Mouse (Mus musculus) kidney, adult 18-20 months (tissue): ENCODE results near the gene Ccdc187.

Experiments used
- DNase-seq: peaks from one replicate; pipeline ENCODE4 v3.0.0; 2021

Ccdc187 gene

DNA sequence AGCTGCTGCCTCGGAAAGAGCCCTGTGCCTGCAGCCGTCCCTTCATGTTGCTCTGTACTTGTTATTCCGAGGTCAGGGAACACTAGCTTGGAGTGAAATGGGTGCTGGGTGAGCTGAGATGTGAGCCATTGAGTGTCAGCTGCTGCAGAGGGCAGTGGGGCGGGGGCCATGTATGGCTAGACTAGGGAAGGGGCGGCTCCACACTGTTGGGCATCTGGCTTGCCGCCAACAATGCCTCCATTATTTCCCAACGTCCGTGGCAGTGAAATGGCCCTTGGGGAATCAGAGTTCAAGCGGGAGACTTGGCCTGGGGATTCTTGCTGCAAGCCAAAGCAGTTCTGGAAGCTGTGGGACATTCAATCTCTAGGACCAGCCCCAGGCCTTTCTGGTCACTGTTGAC lies 86.8 kb downstream of the Ccdc187 start:
- DNase-seq = no peak

DNA sequence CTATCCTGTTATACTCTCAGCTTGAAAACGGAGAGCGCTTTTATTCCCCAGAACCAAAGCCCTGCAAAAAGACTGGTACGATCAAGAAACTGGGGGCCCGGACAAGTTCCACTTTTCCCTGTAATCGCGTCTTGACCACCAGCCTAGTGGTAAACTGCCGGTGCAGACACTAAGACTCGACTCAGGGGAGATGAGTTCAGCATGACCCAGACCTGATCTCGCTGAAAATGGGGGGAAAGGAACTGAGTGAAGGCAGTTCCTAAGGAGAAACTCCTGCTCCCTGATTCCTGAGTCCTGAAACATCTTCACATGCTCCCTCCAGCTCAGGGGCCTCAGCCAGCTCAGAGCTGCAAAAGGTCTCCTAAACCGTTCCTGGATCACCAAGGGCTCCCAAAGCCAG lies 88.6 kb downstream of the Ccdc187 start:
- no peak for DNase-seq

DNA sequence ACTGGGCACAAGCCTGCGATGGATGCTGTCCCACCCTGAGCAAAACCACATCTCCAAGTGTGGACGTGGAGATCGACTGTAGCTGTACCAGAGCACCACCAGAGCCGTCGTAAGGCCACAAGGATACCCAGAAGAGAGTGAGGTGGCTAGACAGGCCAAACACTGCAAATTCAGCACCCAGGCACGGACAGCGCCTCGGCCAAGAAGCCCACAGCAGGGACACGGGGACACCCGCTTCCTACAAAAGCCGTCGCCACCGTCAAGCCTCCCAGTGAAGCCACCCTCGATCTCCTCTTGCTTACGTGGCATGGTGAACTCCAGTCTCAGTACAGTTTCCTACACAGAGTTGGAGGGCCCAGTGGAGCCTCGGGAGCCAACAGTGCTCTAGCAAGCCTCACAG lies 89.2 kb downstream of the Ccdc187 start:
- DNase-seq = no peak

DNA sequence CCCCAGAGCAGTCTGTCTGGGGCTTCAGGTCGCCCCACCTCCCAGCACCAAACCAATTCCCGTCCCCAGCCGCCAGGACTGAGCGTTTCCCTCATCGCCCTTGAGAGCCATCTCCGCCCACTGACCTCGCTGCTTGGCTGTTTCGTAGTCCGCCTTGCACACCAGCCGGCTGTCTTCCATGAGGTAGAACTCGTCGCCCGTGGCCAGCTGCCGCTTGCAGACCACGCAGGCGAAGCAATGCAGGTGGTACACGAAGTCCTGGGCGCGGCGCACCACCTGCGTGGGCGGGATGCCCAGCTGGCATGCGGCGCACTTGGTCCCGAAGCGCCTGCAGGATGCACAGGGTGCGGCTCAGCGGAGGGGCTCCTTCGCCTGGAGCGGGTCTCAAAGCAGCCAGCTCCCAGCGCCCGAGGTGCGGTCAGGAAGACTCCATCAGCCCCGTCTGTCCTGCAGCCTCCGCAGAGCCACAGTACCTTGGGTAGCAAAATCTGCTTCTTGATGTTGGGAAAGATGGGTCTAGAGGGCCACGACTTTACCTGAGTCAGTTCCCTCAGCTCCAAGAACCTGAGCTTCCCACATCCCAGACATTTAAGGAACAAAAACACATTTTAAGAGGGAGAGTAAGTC lies 91.4 kb downstream of the Ccdc187 start:
- DNase-seq = no peak

DNA sequence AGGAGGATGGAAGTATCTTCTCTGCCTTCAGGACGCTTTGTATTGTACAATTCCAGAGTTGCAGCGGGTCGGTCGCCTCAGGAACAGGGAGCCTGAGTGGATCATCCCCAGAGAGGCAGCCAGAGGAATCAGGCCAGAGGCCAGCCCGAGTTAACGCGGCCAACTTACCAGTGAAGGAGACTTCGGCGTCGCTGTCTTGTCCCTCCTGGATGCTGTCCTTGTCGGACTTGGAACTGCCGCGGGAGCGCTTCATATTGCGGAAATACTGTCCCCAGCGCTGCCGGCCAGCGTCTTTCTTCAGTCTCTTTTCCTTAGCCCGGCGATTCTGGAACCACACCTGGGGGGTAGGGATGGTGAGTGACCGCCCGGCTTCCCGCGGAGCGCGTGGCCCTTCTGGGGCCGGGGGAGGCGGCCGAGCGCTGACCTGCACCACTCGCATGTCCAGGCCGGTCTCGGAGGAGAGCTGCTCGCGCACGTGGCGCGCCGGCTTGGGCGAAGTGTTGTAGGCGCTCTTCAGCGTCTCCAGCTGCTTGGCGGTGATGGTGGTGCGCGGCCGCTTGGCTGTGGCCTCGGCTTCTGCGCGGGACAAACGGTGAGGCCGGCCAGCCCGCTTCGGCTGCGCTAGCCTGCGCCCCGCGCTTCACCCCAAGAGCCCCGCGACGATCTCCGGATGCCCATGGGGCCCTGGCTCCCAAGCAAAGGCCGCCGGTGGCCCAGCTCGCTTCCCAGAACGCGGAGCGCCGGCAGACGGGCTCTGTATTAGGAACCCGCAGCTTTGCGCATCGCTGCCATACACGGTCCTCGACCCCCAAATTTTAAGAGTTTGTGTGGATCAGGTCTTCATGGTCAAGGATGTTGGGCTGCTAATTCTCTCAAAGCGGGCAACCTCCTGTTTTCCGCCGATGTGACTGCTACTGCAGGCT lies 92.2 kb downstream of the Ccdc187 start:
- DNase-seq = no peak

DNA sequence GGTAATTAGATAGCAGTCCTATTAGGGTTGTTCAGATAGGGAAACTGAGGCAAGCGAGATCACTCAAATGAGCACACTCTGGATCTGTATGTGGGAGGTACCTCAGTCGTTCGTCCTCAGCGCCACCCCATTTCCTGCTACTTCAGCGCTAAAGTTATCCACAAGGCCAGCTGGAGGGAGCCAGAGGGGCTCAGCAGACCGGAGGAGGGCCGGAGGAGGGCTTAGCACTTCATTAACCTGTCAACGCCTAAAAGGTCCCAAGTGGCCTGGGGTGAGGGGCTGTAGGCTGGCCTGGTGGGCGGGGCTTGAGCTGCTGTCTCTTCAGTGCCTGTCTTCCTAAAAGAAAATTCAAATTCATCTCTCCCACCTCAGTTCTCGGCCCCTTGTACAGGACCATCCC lies 95.9 kb downstream of the Ccdc187 start:
- DNase-seq = no peak

DNA sequence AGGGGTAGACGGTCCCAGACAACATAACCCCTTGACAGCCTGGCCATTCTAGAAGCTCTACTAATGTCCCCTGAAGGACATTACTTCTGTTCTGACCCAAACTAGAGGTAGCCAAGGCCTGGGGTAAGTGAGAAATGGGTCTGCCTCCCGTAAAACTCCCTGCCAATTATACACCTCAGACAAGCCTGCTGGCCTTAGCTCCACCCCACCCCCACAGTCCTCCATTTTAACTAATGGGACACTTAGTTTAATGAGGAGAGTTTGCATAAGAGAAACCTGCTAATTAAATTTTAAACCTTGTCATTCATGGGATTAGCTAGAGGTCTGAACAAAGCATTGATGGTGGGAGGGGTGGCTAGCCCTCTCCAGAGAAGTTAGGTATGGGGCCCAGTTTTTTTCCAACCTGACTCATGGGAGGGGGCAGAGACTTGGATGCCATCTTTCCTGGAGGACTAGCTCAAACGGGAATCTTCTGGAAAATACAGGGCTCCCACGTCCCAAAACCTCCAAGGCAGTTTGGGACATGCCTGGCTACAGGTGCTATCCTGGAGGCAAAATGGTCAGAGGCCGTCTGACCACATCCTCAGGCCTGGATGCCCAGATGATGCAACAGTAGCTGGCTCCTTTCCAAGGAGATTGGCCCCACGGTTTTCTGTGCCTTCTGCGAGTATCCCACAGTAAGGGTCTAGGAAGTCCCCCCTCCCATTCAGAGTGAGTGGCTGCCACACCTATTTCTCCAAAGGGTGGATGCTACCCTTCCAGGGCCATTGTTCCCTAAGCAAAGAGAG lies 99.6 kb downstream of the Ccdc187 start:
- no peak for DNase-seq
